Mouse (Mus musculus): ENCODE results near the gene Atf3. TPM values are rescaled to one million over a fixed set of nuclear protein-coding genes. Genes with fewer than 3 reads are reported as not detected.

Gene Atf3
- polyA plus RNA-seq, 1 experiment from 2014 or later = 1.4 TPM

Other genes with a start within 250 kb of the Atf3 start
- gene Vash2, start 238.7 kb downstream of the Atf3 start, polyA plus RNA-seq (2014; fragmentation: Nextera tagmentation; extraction: Ambion mirVana) = 61.0 and 69.7 TPM in 2 replicates
- 9.5 and 9.6 TPM in 2 replicates for gene Flvcr1, start 191.9 kb downstream of the Atf3 start, polyA plus RNA-seq (2014; fragmentation: Nextera tagmentation; extraction: Ambion mirVana)
- not detected in 2 replicates for gene Spata45, start 181.4 kb downstream of the Atf3 start, polyA plus RNA-seq (2014; fragmentation: Nextera tagmentation; extraction: Ambion mirVana)
- 10.4 and 12.7 TPM in 2 replicates for gene Tatdn3, start 155.1 kb downstream of the Atf3 start, polyA plus RNA-seq (2014; fragmentation: Nextera tagmentation; extraction: Ambion mirVana)
- 17.9 and 20.4 TPM in 2 replicates for gene Nsl1, start 155.0 kb downstream of the Atf3 start, polyA plus RNA-seq (2014; fragmentation: Nextera tagmentation; extraction: Ambion mirVana)
- 4.6 TPM in 2 replicates for gene Batf3, start 120.2 kb downstream of the Atf3 start, polyA plus RNA-seq (2014; fragmentation: Nextera tagmentation; extraction: Ambion mirVana)
- gene Fam71a, start 53.2 kb downstream of the Atf3 start, polyA plus RNA-seq (2014; fragmentation: Nextera tagmentation; extraction: Ambion mirVana) = not detected in 2 replicates
- 85.1 and 85.4 TPM in 2 replicates for gene Nenf, start 100.2 kb upstream of the Atf3 start, polyA plus RNA-seq (2014; fragmentation: Nextera tagmentation; extraction: Ambion mirVana)
- 35.4 and 39.7 TPM in 2 replicates for gene Tmem206, start 107.9 kb upstream of the Atf3 start, polyA plus RNA-seq (2014; fragmentation: Nextera tagmentation; extraction: Ambion mirVana)
- gene Ppp2r5a, start 185.2 kb upstream of the Atf3 start, polyA plus RNA-seq (2014; fragmentation: Nextera tagmentation; extraction: Ambion mirVana) = 13.1 and 16.6 TPM in 2 replicates

All from hindbrain, embryonic 11.5 days (tissue).